Mouse (Mus musculus): Measurements from ENCODE around the gene Cwh43. TPM values are rescaled to one million over a fixed set of nuclear protein-coding genes. Genes with fewer than 3 reads are reported as not detected.

The Cwh43 gene
- polyA plus RNA-seq (2012; rRNA removed): 0.05 and 0.07 TPM in 2 replicates

GRCm38 (mm10) chr5:73405981-73406722, at the start of gene Cwh43:
TSS of gene Cwh43 (plus strand) at chr5:73406075.
- TF ChIP-seq POLR2A (IDR thresholded peaks at IDR 0.05; ENCODE audit: control insufficient read depth, extremely low read depth, insufficient read depth, low read length, poor library complexity) (no peak), CTCF (IDR thresholded peaks at IDR 0.05; ENCODE audit: borderline replicate concordance, control insufficient read depth, extremely low read depth, insufficient read depth, low read length, poor library complexity) (no peak)
- peaks cover 10% of the 10 kb centered on the region; the same call in 1 of the 2 replicates for H3K4me1 ChIP-seq (replicated peaks; ENCODE audit: control insufficient read depth, insufficient read depth, low read length)
- H3K27ac ChIP-seq (ENCODE audit: control insufficient read depth, insufficient read depth, low read length): no peak within 1 kb of the TSS
- no peak within 1 kb of the TSS for H3K4me3 ChIP-seq (ENCODE audit: control insufficient read depth, insufficient read depth, low read length)
- WGBS: 8% methylated on average over 49 of the region's 49 CpGs
- H3K27me3 ChIP-seq (ENCODE audit: control insufficient read depth, insufficient read depth, low read length): peaks cover 12% of the 10 kb centered on the region
- no peak for DNase-seq
- no peaks in the 10 kb centered on the region for H3K36me3 ChIP-seq (ENCODE audit: control insufficient read depth, insufficient read depth, low read length)

GRCm38 (mm10) chr5:73359134-73359751, 46.6 kb upstream of the Cwh43 start:
- H3K27ac ChIP-seq (ENCODE audit: control insufficient read depth, insufficient read depth, low read length): no peak overlapping the region

GRCm38 (mm10) chr5:73359752-73360141, 46.1 kb upstream of the Cwh43 start:
- no peak overlapping the region for H3K4me3 ChIP-seq (ENCODE audit: control insufficient read depth, insufficient read depth, low read length)
- H3K36me3 ChIP-seq (ENCODE audit: control insufficient read depth, insufficient read depth, low read length): no peaks in the 10 kb centered on the region
- H3K4me1 ChIP-seq (replicated peaks; ENCODE audit: control insufficient read depth, insufficient read depth, low read length): no peaks in the 10 kb centered on the region
- DNase-seq: no peak
- no peaks in the 10 kb centered on the region for H3K27me3 ChIP-seq (ENCODE audit: control insufficient read depth, insufficient read depth, low read length)
- no peak for TF ChIP-seq POLR2A (IDR thresholded peaks at IDR 0.05; ENCODE audit: control insufficient read depth, extremely low read depth, insufficient read depth, low read length, poor library complexity)
- no peak for TF ChIP-seq CTCF (IDR thresholded peaks at IDR 0.05; ENCODE audit: borderline replicate concordance, control insufficient read depth, extremely low read depth, insufficient read depth, low read length, poor library complexity)
- WGBS: 55% methylated on average over 12 of the region's 12 CpGs
- H3K27ac ChIP-seq (ENCODE audit: control insufficient read depth, insufficient read depth, low read length): no peak overlapping the region

More at GRCm38 (mm10) chr5:73359134-73359751, 46.6 kb upstream of the Cwh43 start:
- no peaks in the 10 kb centered on the region for H3K27me3 ChIP-seq (ENCODE audit: control insufficient read depth, insufficient read depth, low read length)
- TF ChIP-seq CTCF (IDR thresholded peaks at IDR 0.05; ENCODE audit: borderline replicate concordance, control insufficient read depth, extremely low read depth, insufficient read depth, low read length, poor library complexity) (no peak), POLR2A (IDR thresholded peaks at IDR 0.05; ENCODE audit: control insufficient read depth, extremely low read depth, insufficient read depth, low read length, poor library complexity) (no peak)
- DNase-seq: no peak
- no peak overlapping the region for H3K4me3 ChIP-seq (ENCODE audit: control insufficient read depth, insufficient read depth, low read length)
- no peaks in the 10 kb centered on the region for H3K4me1 ChIP-seq (replicated peaks; ENCODE audit: control insufficient read depth, insufficient read depth, low read length)
- no peaks in the 10 kb centered on the region for H3K36me3 ChIP-seq (ENCODE audit: control insufficient read depth, insufficient read depth, low read length)
- 83% methylated on average over 6 of the region's 6 CpGs for WGBS

GRCm38 (mm10) chr5:73360240-73360639, 45.6 kb upstream of the Cwh43 start:
- H3K36me3 ChIP-seq (ENCODE audit: control insufficient read depth, insufficient read depth, low read length): no peaks in the 10 kb centered on the region
- no peaks in the 10 kb centered on the region for H3K4me1 ChIP-seq (replicated peaks; ENCODE audit: control insufficient read depth, insufficient read depth, low read length)
- TF ChIP-seq CTCF (IDR thresholded peaks at IDR 0.05; ENCODE audit: borderline replicate concordance, control insufficient read depth, extremely low read depth, insufficient read depth, low read length, poor library complexity) (no peak), POLR2A (IDR thresholded peaks at IDR 0.05; ENCODE audit: control insufficient read depth, extremely low read depth, insufficient read depth, low read length, poor library complexity) (no peak)
- no peak overlapping the region for H3K4me3 ChIP-seq (ENCODE audit: control insufficient read depth, insufficient read depth, low read length)
- H3K27ac ChIP-seq (ENCODE audit: control insufficient read depth, insufficient read depth, low read length): no peak overlapping the region
- no peak for DNase-seq
- H3K27me3 ChIP-seq (ENCODE audit: control insufficient read depth, insufficient read depth, low read length): no peaks in the 10 kb centered on the region
- 55% methylated on average over 12 of the region's 12 CpGs for WGBS

- WGBS: 83% methylated on average over 7 of the region's 7 CpGs
- no peaks in the 10 kb centered on the region for H3K36me3 ChIP-seq (ENCODE audit: control insufficient read depth, insufficient read depth, low read length)
- no peak for DNase-seq
- no peak overlapping the region for H3K4me3 ChIP-seq (ENCODE audit: control insufficient read depth, insufficient read depth, low read length)
- no peaks in the 10 kb centered on the region for H3K27me3 ChIP-seq (ENCODE audit: control insufficient read depth, insufficient read depth, low read length)
- H3K4me1 ChIP-seq (replicated peaks; ENCODE audit: control insufficient read depth, insufficient read depth, low read length): no peaks in the 10 kb centered on the region
- no peak overlapping the region for H3K27ac ChIP-seq (ENCODE audit: control insufficient read depth, insufficient read depth, low read length)
- TF ChIP-seq POLR2A (IDR thresholded peaks at IDR 0.05; ENCODE audit: control insufficient read depth, extremely low read depth, insufficient read depth, low read length, poor library complexity): no peak
- TF ChIP-seq CTCF (IDR thresholded peaks at IDR 0.05; ENCODE audit: borderline replicate concordance, control insufficient read depth, extremely low read depth, insufficient read depth, low read length, poor library complexity): no peak
Observed at GRCm38 (mm10) chr5:73362338-73362737, 43.5 kb upstream of the Cwh43 start.

- no peaks in the 10 kb centered on the region for H3K36me3 ChIP-seq (ENCODE audit: control insufficient read depth, insufficient read depth, low read length)
- no peak overlapping the region for H3K4me3 ChIP-seq (ENCODE audit: control insufficient read depth, insufficient read depth, low read length)
- no peaks in the 10 kb centered on the region for H3K27me3 ChIP-seq (ENCODE audit: control insufficient read depth, insufficient read depth, low read length)
- DNase-seq: no peak
- H3K4me1 ChIP-seq (replicated peaks; ENCODE audit: control insufficient read depth, insufficient read depth, low read length): no peaks in the 10 kb centered on the region
- H3K27ac ChIP-seq (ENCODE audit: control insufficient read depth, insufficient read depth, low read length): no peak overlapping the region
- WGBS: 93% methylated on average over 5 of the region's 5 CpGs
- TF ChIP-seq CTCF (IDR thresholded peaks at IDR 0.05; ENCODE audit: borderline replicate concordance, control insufficient read depth, extremely low read depth, insufficient read depth, low read length, poor library complexity) (no peak), POLR2A (IDR thresholded peaks at IDR 0.05; ENCODE audit: control insufficient read depth, extremely low read depth, insufficient read depth, low read length, poor library complexity) (no peak)
Observed at GRCm38 (mm10) chr5:73362791-73363190, 43.1 kb upstream of the Cwh43 start.
